Mouse (Mus musculus): Measurements from ENCODE around the gene Eml3. TPM values are rescaled to one million over a fixed set of nuclear protein-coding genes. Genes with fewer than 3 reads are reported as not detected.
A peak's percentile ranks its signal among the peaks of the same experiment; 100 is the strongest.
"Not testable (repeated sequence)": the region's sequence is repeated elsewhere in the genome, so short reads cannot be mapped to it uniquely, and the experiment has no call there.

The Eml3 gene
- polyA plus RNA-seq, 1 experiment: 14.7 TPM

GRCm38 (mm10) chr19:8892829-8893766 is 36.3 kb upstream of the Eml3 start, which contains the start of gene Ints5:
Gene Ints5 (plus strand): TSS chr19:8893005.
- Histone ChIP-seq H3K27me3 (ENCODE audit: control insufficient read depth, insufficient read depth, insufficient read length) (no peaks in the 10 kb centered on the region), H3K4me3 (peak within 1 kb of the TSS; percentile 67), H3K4me2 (ENCODE audit: low read depth) (peak within 1 kb of the TSS; percentile 96), H3K36me3 (ENCODE audit: control insufficient read depth, insufficient read depth) (no peaks in the 10 kb centered on the region), H3K79me2 (ENCODE audit: control insufficient read depth, insufficient read depth) (peaks cover 47% of the 10 kb centered on the region), H3ac (ENCODE audit: control insufficient read depth, insufficient read length) (peak within 1 kb of the TSS; percentile 35)
- TF ChIP-seq TCF3 (IDR thresholded peaks at IDR 0.05; ENCODE audit: insufficient read length, low read depth) (no peak), POLR2A (IDR thresholded peaks at IDR 0.05; ENCODE audit: insufficient read length, low read depth) (peak; percentile 91), CEBPB (IDR thresholded peaks at IDR 0.05; ENCODE audit: insufficient read depth, poor library complexity, severe bottlenecking) (no peak), SRF (IDR thresholded peaks at IDR 0.05; ENCODE audit: control insufficient read depth, insufficient read length, low read depth) (peak; percentile 35), POLR2AphosphoS2 (IDR thresholded peaks at IDR 0.05; ENCODE audit: insufficient read length, low read depth) (peak; percentile 96), MAX (IDR thresholded peaks at IDR 0.05; ENCODE audit: low read depth) (no peak)

GRCm38 (mm10) chr19:8895397-8895960 is 33.9 kb upstream of the Eml3 start:
- Histone ChIP-seq H3K27me3 (ENCODE audit: control insufficient read depth, insufficient read depth, insufficient read length) (no peaks in the 10 kb centered on the region), H3ac (ENCODE audit: control insufficient read depth, insufficient read length) (no peak overlapping the region), H3K4me2 (ENCODE audit: low read depth) (no peak overlapping the region), H3K36me3 (ENCODE audit: control insufficient read depth, insufficient read depth) (no peaks in the 10 kb centered on the region), H3K79me2 (ENCODE audit: control insufficient read depth, insufficient read depth) (peaks cover 54% of the 10 kb centered on the region), H3K4me3 (no peak overlapping the region)
- TF ChIP-seq TCF3 (IDR thresholded peaks at IDR 0.05; ENCODE audit: insufficient read length, low read depth) (no peak), MYOD1 (IDR thresholded peaks at IDR 0.05; ENCODE audit: control insufficient read depth in 1 of 3, insufficient read length in 2 of 3, low read depth in 2 of 3) (no peak), POLR2AphosphoS2 (IDR thresholded peaks at IDR 0.05; ENCODE audit: insufficient read length, low read depth) (no peak), E2F4 (IDR thresholded peaks at IDR 0.05; ENCODE audit: insufficient read depth) (no peak), SRF (IDR thresholded peaks at IDR 0.05; ENCODE audit: control insufficient read depth, insufficient read length, low read depth) (no peak), MYOG (IDR thresholded peaks at IDR 0.05; ENCODE audit: control insufficient read depth in 1 of 3, insufficient read depth in 1 of 3, insufficient read length in 2 of 3, low read depth in 2 of 3) (no peak), TCF12 (IDR thresholded peaks at IDR 0.05; ENCODE audit: insufficient read depth, poor library complexity, severe bottlenecking) (no peak), USF1 (IDR thresholded peaks at IDR 0.05; ENCODE audit: low read depth) (no peak), POLR2A (IDR thresholded peaks at IDR 0.05; ENCODE audit: insufficient read length, low read depth) (no peak), CEBPB (IDR thresholded peaks at IDR 0.05; ENCODE audit: insufficient read depth, poor library complexity, severe bottlenecking) (no peak), REST (IDR thresholded peaks at IDR 0.05; ENCODE audit: insufficient read depth, insufficient read length) (no peak), MAX (IDR thresholded peaks at IDR 0.05; ENCODE audit: low read depth) (no peak)

- H3K79me2 ChIP-seq (ENCODE audit: control insufficient read depth, insufficient read depth): peaks cover 58% of the 10 kb centered on the region
- H3K4me2 ChIP-seq (ENCODE audit: low read depth); H3K27me3 ChIP-seq (ENCODE audit: control insufficient read depth, insufficient read depth, insufficient read length); H3K36me3 ChIP-seq (ENCODE audit: control insufficient read depth, insufficient read depth); H3ac ChIP-seq (ENCODE audit: control insufficient read depth, insufficient read length); H3K4me3 ChIP-seq: not testable (repeated sequence)
Observed at GRCm38 (mm10) chr19:8896231-8896630, 33.1 kb upstream of the Eml3 start.

- peak overlapping the region; percentile 86 for H3K4me3 ChIP-seq
- H3K4me2 ChIP-seq (ENCODE audit: low read depth): peak overlapping the region; percentile 100
- H3K36me3 ChIP-seq (ENCODE audit: control insufficient read depth, insufficient read depth); H3K27me3 ChIP-seq (ENCODE audit: control insufficient read depth, insufficient read depth, insufficient read length): not testable (repeated sequence)
- H3K79me2 ChIP-seq (ENCODE audit: control insufficient read depth, insufficient read depth): peaks cover 69% of the 10 kb centered on the region
- peak overlapping the region; percentile 10 for H3ac ChIP-seq (ENCODE audit: control insufficient read depth, insufficient read length)
Observed at GRCm38 (mm10) chr19:8897211-8897864, 32.0 kb upstream of the Eml3 start.

GRCm38 (mm10) chr19:8897865-8898495 is 31.4 kb upstream of the Eml3 start, which contains the start of gene Ganab:
Gene Ganab (plus strand): TSS chr19:8898071.
- peak within 1 kb of the TSS; percentile 10 for H3ac ChIP-seq (ENCODE audit: control insufficient read depth, insufficient read length)
- no peaks in the 10 kb centered on the region for H3K27me3 ChIP-seq (ENCODE audit: control insufficient read depth, insufficient read depth, insufficient read length)
- H3K4me3 ChIP-seq: peak within 1 kb of the TSS; percentile 86
- peak within 1 kb of the TSS; percentile 100 for H3K4me2 ChIP-seq (ENCODE audit: low read depth)
- TF ChIP-seq E2F4 (IDR thresholded peaks at IDR 0.05; ENCODE audit: insufficient read depth): no peak
- no peak for TF ChIP-seq MYOD1 (IDR thresholded peaks at IDR 0.05; ENCODE audit: control insufficient read depth in 1 of 3, insufficient read length in 2 of 3, low read depth in 2 of 3)
- no peak for TF ChIP-seq TCF12 (IDR thresholded peaks at IDR 0.05; ENCODE audit: insufficient read depth, poor library complexity, severe bottlenecking)
- TF ChIP-seq POLR2A (IDR thresholded peaks at IDR 0.05; ENCODE audit: insufficient read length, low read depth): peak; percentile 93
- peak; percentile 53 for TF ChIP-seq REST (IDR thresholded peaks at IDR 0.05; ENCODE audit: insufficient read depth, insufficient read length)
- TF ChIP-seq MAX (IDR thresholded peaks at IDR 0.05; ENCODE audit: low read depth): no peak
- no peak for TF ChIP-seq TCF3 (IDR thresholded peaks at IDR 0.05; ENCODE audit: insufficient read length, low read depth)
- TF ChIP-seq SRF (IDR thresholded peaks at IDR 0.05; ENCODE audit: control insufficient read depth, insufficient read length, low read depth): no peak
- no peak for TF ChIP-seq MYOG (IDR thresholded peaks at IDR 0.05; ENCODE audit: control insufficient read depth in 1 of 3, insufficient read depth in 1 of 3, insufficient read length in 2 of 3, low read depth in 2 of 3)
- TF ChIP-seq USF1 (IDR thresholded peaks at IDR 0.05; ENCODE audit: low read depth): no peak
- no peak for TF ChIP-seq CEBPB (IDR thresholded peaks at IDR 0.05; ENCODE audit: insufficient read depth, poor library complexity, severe bottlenecking)
- TF ChIP-seq POLR2AphosphoS2 (IDR thresholded peaks at IDR 0.05; ENCODE audit: insufficient read length, low read depth): peak; percentile 100
- H3K36me3 ChIP-seq (ENCODE audit: control insufficient read depth, insufficient read depth): peaks cover 11% of the 10 kb centered on the region
- peaks cover 70% of the 10 kb centered on the region for H3K79me2 ChIP-seq (ENCODE audit: control insufficient read depth, insufficient read depth)
